Mouse (Mus musculus): ENCODE measurements around the gene Spin1. TPM values are rescaled to one million over a fixed set of nuclear protein-coding genes. Genes with fewer than 3 reads are reported as not detected.

Spin1 gene
- total and polyA plus RNA-seq, 2 experiments from 2014 or later, result 31.3 to 41.7 TPM

GRCm38 (mm10) chr13:51090105-51090661 lies 10.5 kb upstream of the Spin1 start:
- Histone ChIP-seq H3K9me3 (replicated peaks; ENCODE audit: control insufficient read depth, low read length) (no peaks in the 10 kb centered on the region), H3K27me3 (ENCODE audit: control insufficient read depth, insufficient read depth, low read length) (no peaks in the 10 kb centered on the region)
- 58% methylated on average over 5 of the region's 5 CpGs for WGBS

GRCm38 (mm10) chr13:51093430-51093829 lies 7.2 kb upstream of the Spin1 start:
- no peak for ATAC-seq (ENCODE audit: insufficient read depth, low read depth)
- Histone ChIP-seq H3K36me3 (replicated peaks; ENCODE audit: control insufficient read depth, insufficient read depth, low read length) (no peaks in the 10 kb centered on the region), H3K4me1 (ENCODE audit: control insufficient read depth, insufficient read depth) (no peaks in the 10 kb centered on the region), H3K4me3 (ENCODE audit: low read depth, low read length) (no peak overlapping the region), H3K9me3 (replicated peaks; ENCODE audit: control insufficient read depth, low read length) (no peaks in the 10 kb centered on the region), H3K27ac (ENCODE audit: low read depth) (no peak overlapping the region), H3K9ac (replicated peaks; ENCODE audit: low read depth, low read length) (no peak overlapping the region), H3K27me3 (ENCODE audit: control insufficient read depth, insufficient read depth, low read length) (no peaks in the 10 kb centered on the region), H3K4me2 (ENCODE audit: low read depth, low read length) (no peak overlapping the region)
- TF ChIP-seq EP300 (IDR thresholded peaks at IDR 0.05; ENCODE audit: low read depth) (no peak), CTCF (IDR thresholded peaks at IDR 0.05; ENCODE audit: low read depth) (no peak)
- DNase-seq (ENCODE audit: low spot score), result no peak
- WGBS, result 81% methylated on average over 5 of the region's 5 CpGs

More at GRCm38 (mm10) chr13:51090105-51090661, 10.5 kb upstream of the Spin1 start:
- Histone ChIP-seq H3K4me3 (ENCODE audit: low read depth, low read length) (no peak overlapping the region), H3K4me1 (ENCODE audit: control insufficient read depth, insufficient read depth) (no peaks in the 10 kb centered on the region), H3K36me3 (replicated peaks; ENCODE audit: control insufficient read depth, insufficient read depth, low read length) (no peaks in the 10 kb centered on the region), H3K27ac (ENCODE audit: low read depth) (no peak overlapping the region), H3K9ac (replicated peaks; ENCODE audit: low read depth, low read length) (no peak overlapping the region), H3K4me2 (ENCODE audit: low read depth, low read length) (no peak overlapping the region)
- TF ChIP-seq CTCF (IDR thresholded peaks at IDR 0.05; ENCODE audit: low read depth) (no peak), EP300 (IDR thresholded peaks at IDR 0.05; ENCODE audit: low read depth) (no peak)
- no peak for ATAC-seq (ENCODE audit: insufficient read depth, low read depth)
- DNase-seq (ENCODE audit: low spot score), result no peak

GRCm38 (mm10) chr13:51094323-51095195 lies 6.1 kb upstream of the Spin1 start:
- ATAC-seq (ENCODE audit: insufficient read depth, low read depth) (no peak), DNase-seq (ENCODE audit: low spot score) (no peak)
- Histone ChIP-seq H3K27ac (ENCODE audit: low read depth) (no peak overlapping the region), H3K4me3 (ENCODE audit: low read depth, low read length) (no peak overlapping the region), H3K36me3 (replicated peaks; ENCODE audit: control insufficient read depth, insufficient read depth, low read length) (no peaks in the 10 kb centered on the region), H3K4me1 (ENCODE audit: control insufficient read depth, insufficient read depth) (no peaks in the 10 kb centered on the region), H3K9ac (replicated peaks; ENCODE audit: low read depth, low read length) (no peak overlapping the region), H3K27me3 (ENCODE audit: control insufficient read depth, insufficient read depth, low read length) (no peaks in the 10 kb centered on the region), H3K9me3 (replicated peaks; ENCODE audit: control insufficient read depth, low read length) (no peaks in the 10 kb centered on the region), H3K4me2 (ENCODE audit: low read depth, low read length) (no peak overlapping the region)
- WGBS, result 90% methylated on average over 16 of the region's 16 CpGs
- TF ChIP-seq EP300 (IDR thresholded peaks at IDR 0.05; ENCODE audit: low read depth) (no peak), CTCF (IDR thresholded peaks at IDR 0.05; ENCODE audit: low read depth) (no peak)

GRCm38 (mm10) chr13:51095196-51095715 lies 5.4 kb upstream of the Spin1 start:
- no peak overlapping the region for H3K27ac ChIP-seq (ENCODE audit: low read depth)
- no peaks in the 10 kb centered on the region for H3K9me3 ChIP-seq (replicated peaks; ENCODE audit: control insufficient read depth, low read length)
- no peaks in the 10 kb centered on the region for H3K27me3 ChIP-seq (ENCODE audit: control insufficient read depth, insufficient read depth, low read length)
- 82% methylated on average over 7 of the region's 7 CpGs for WGBS
- H3K4me1 ChIP-seq (ENCODE audit: control insufficient read depth, insufficient read depth), result no peaks in the 10 kb centered on the region
- no peak overlapping the region for H3K4me3 ChIP-seq (ENCODE audit: low read depth, low read length)
- no peak overlapping the region for H3K4me2 ChIP-seq (ENCODE audit: low read depth, low read length)
- TF ChIP-seq CTCF (IDR thresholded peaks at IDR 0.05; ENCODE audit: low read depth), result no peak
- TF ChIP-seq EP300 (IDR thresholded peaks at IDR 0.05; ENCODE audit: low read depth), result no peak
- ATAC-seq (ENCODE audit: insufficient read depth, low read depth) (no peak), DNase-seq (ENCODE audit: low spot score) (no peak)
- no peak overlapping the region for H3K9ac ChIP-seq (replicated peaks; ENCODE audit: low read depth, low read length)
- no peaks in the 10 kb centered on the region for H3K36me3 ChIP-seq (replicated peaks; ENCODE audit: control insufficient read depth, insufficient read depth, low read length)

- Histone ChIP-seq H3K27me3 (ENCODE audit: control insufficient read depth, insufficient read depth, low read length) (no peaks in the 10 kb centered on the region), H3K27ac (ENCODE audit: low read depth) (no peak overlapping the region), H3K9me3 (replicated peaks; ENCODE audit: control insufficient read depth, low read length) (no peaks in the 10 kb centered on the region), H3K4me1 (ENCODE audit: control insufficient read depth, insufficient read depth) (no peaks in the 10 kb centered on the region), H3K36me3 (replicated peaks; ENCODE audit: control insufficient read depth, insufficient read depth, low read length) (no peaks in the 10 kb centered on the region), H3K9ac (replicated peaks; ENCODE audit: low read depth, low read length) (no peak overlapping the region), H3K4me2 (ENCODE audit: low read depth, low read length) (no peak overlapping the region), H3K4me3 (ENCODE audit: low read depth, low read length) (no peak overlapping the region)
- TF ChIP-seq EP300 (IDR thresholded peaks at IDR 0.05; ENCODE audit: low read depth), result no peak
- no peak for TF ChIP-seq CTCF (IDR thresholded peaks at IDR 0.05; ENCODE audit: low read depth)
- ATAC-seq (ENCODE audit: insufficient read depth, low read depth), result no peak
- WGBS, result 83% methylated on average over 6 of the region's 6 CpGs
- DNase-seq (ENCODE audit: low spot score), result no peak
These were observed 4.0 kb upstream of the Spin1 start for GRCm38 (mm10) chr13:51096644-51097043.
